Mouse (Mus musculus) hindbrain, embryonic 16.5 days (tissue): ENCODE measurements at regions not wholly inside any gene's neighbourhood (a gene's known extent, or its start where the extent isn't known, plus 50 kb on each side); places are given as distances from the start of the nearest gene placed in this dataset.

ENCODE experiments used
- ATAC-seq: fragments of 200-750 bp; cut with Nextera tagmentation; 2 replicates; pipeline ENCODE4 v1.8.0; 2017; ENCODE audit warnings: moderate TSS enrichment, moderate library complexity
- H3K27ac ChIP-seq: fragments of 300-500 bp; sonication (generic); 2 replicates; pipeline ENCODE4 v1.5.1; 2014; ENCODE audit warnings: low read depth, mild to moderate bottlenecking, control low read depth, low read length, moderate library complexity
- H3K27me3 ChIP-seq: fragments of 300-500 bp; sonication (generic); replicated peaks from 2 replicates; pipeline ENCODE4 v1.6.1; 2014; ENCODE audit warnings: low read length; ENCODE audit not compliant: control insufficient read depth, insufficient read depth
- H3K36me3 ChIP-seq: fragments of 300-500 bp; sonication (generic); 2 replicates; pipeline ENCODE4 v1.6.1; 2014; ENCODE audit warnings: mild to moderate bottlenecking, low read length, moderate library complexity, mixed read lengths; ENCODE audit not compliant: control insufficient read depth, insufficient read depth
- H3K4me1 ChIP-seq: fragments of 300-500 bp; sonication (generic); 2 replicates; pipeline ENCODE4 v1.6.1; 2014; ENCODE audit warnings: low read depth, low read length; ENCODE audit not compliant: control insufficient read depth, insufficient read depth
- H3K4me2 ChIP-seq: fragments of 300-500 bp; sonication (generic); 2 replicates; pipeline ENCODE4 v1.6.1; 2014; ENCODE audit warnings: mild to moderate bottlenecking, low read length, control low read depth, moderate library complexity
- H3K4me3 ChIP-seq: fragments of 300-500 bp; sonication (generic); 2 replicates; pipeline ENCODE4 v1.5.1; 2014; ENCODE audit warnings: mild to moderate bottlenecking, low read length, control low read depth, moderate library complexity
- H3K9ac ChIP-seq: fragments of 300-500 bp; sonication (generic); 2 replicates; pipeline ENCODE4 v1.6.1; 2014; ENCODE audit warnings: low read depth, mild to moderate bottlenecking, control low read depth, low read length, moderate library complexity
- H3K9me3 ChIP-seq: fragments of 300-500 bp; sonication (generic); 2 replicates; pipeline ENCODE4 v1.6.1; 2014; ENCODE audit warnings: mild to moderate bottlenecking, low read length, moderate library complexity; ENCODE audit not compliant: control insufficient read depth
- WGBS: fragments of 180-500 bp; shearing (Covaris S2); extraction: QIAGEN DNeasy Blood & Tissue Kit; methylation state at CpG from one replicate; pipeline ENCODE4 v1.1.7; 2014; 5-methylcytosine and 5-hydroxymethylcytosine counted together

DNA sequence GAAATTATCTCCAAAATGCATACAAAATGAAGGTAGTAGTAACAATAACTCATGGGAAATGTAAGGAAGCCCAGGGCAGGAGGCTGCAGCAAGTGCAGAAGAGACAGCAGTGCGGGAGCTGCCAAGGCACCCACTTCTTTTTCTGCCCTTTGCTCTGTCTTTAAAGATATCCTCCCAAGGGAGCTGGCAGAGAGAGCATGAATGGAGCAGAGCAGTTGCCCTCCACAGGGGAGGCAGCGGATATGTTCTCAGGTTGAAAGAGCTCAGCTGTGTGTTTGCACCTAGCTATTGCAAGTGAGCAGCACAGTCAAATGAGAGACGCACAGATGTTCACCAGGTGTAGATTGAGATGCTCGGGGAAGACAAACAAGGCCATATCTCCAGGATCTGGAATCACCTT is 547.9 kb upstream of the Mgmt start:
- Histone ChIP-seq H3K4me1 (peaks cover 17% of the 10 kb centered on the region), H3K9me3 (no peaks in the 10 kb centered on the region), H3K36me3 (no peaks in the 10 kb centered on the region), H3K4me2 (no peak overlapping the region), H3K27ac (no peak overlapping the region), H3K27me3 (no peaks in the 10 kb centered on the region), H3K4me3 (no peak overlapping the region), H3K9ac (no peak overlapping the region)
- 85% methylated on average over 4 of the region's 4 CpGs for WGBS
- no peak for ATAC-seq

DNA sequence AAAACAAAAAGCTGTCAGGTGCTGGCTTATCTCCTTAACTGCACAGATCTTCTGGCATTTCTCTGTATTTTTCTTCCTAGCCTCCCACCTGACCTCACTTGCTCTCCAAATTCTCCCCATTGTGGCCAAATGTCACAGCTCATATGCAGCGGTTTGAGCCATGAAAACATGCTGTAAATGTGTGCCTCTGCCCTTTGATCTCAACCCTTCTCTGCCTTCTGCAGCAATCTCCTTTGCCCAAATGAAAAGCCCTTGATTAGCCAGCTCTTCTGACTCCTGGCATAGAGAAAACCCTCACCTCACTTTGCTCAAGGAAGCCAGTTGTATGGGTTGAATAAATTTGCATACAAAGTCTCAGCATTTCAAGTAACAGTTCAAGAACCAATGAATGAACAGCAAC is 546.1 kb upstream of the Mgmt start:
- no peaks in the 10 kb centered on the region for H3K9me3 ChIP-seq
- H3K4me2 ChIP-seq, result no peak overlapping the region
- ATAC-seq, result no peak
- H3K27ac ChIP-seq, result no peak overlapping the region
- peaks cover 3% of the 10 kb centered on the region for H3K4me1 ChIP-seq
- no peaks in the 10 kb centered on the region for H3K27me3 ChIP-seq
- H3K4me3 ChIP-seq, result no peak overlapping the region
- H3K9ac ChIP-seq, result no peak overlapping the region
- no peaks in the 10 kb centered on the region for H3K36me3 ChIP-seq
- 21% methylated on average over 1 of the region's 1 CpGs for WGBS

DNA sequence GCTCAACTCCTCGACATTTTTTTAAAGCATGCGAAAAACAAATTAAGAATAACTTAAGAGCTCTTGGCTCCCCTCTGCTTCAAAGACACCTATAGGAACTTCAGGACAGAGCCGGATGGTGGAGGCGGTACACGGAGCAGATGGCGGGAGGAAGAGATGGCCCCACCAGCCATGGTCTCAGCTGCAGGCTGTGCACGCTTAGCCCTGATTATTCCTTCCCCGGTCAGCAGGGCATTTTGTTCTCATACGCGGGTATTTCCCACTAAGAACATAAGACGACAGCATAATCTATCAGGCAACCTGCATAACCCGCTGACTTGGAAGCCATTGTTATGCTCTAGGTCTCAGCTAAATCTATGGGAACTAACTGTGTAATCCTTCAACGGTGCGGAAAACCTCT is 544.8 kb upstream of the Mgmt start:
- Histone ChIP-seq H3K4me1 (no peaks in the 10 kb centered on the region), H3K27ac (no peak overlapping the region), H3K27me3 (no peaks in the 10 kb centered on the region), H3K9ac (no peak overlapping the region), H3K4me3 (no peak overlapping the region), H3K9me3 (no peaks in the 10 kb centered on the region), H3K4me2 (no peak overlapping the region), H3K36me3 (no peaks in the 10 kb centered on the region)
- WGBS, result 76% methylated on average over 14 of the region's 14 CpGs
- no peak for ATAC-seq

DNA sequence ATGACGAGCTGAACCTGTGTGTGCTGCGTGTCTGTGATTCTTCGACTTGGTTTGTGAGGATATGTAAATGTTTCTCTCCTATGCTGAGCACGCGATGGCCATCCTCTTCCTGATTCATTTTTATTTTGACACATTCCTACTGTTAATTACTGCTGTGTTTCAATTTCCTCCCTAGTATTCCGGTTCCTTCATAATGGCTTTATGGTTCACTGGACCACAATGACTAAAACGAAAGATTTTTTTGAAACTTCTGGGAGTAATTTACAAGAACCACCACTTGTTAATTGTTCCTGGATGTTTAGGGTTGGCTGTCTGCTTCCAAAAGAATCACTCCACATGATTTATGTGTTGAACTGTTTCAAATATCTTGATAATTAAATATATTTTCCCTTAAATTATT is 537.4 kb upstream of the Mgmt start:
- H3K4me1 ChIP-seq, result no peaks in the 10 kb centered on the region
- ATAC-seq, result no peak
- H3K27ac ChIP-seq, result no peak overlapping the region
- H3K4me2 ChIP-seq, result no peak overlapping the region
- H3K9ac ChIP-seq, result no peak overlapping the region
- H3K4me3 ChIP-seq, result no peak overlapping the region
- H3K9me3 ChIP-seq, result no peaks in the 10 kb centered on the region
- no peaks in the 10 kb centered on the region for H3K36me3 ChIP-seq
- WGBS, result 47% methylated on average over 7 of the region's 7 CpGs
- no peaks in the 10 kb centered on the region for H3K27me3 ChIP-seq

DNA sequence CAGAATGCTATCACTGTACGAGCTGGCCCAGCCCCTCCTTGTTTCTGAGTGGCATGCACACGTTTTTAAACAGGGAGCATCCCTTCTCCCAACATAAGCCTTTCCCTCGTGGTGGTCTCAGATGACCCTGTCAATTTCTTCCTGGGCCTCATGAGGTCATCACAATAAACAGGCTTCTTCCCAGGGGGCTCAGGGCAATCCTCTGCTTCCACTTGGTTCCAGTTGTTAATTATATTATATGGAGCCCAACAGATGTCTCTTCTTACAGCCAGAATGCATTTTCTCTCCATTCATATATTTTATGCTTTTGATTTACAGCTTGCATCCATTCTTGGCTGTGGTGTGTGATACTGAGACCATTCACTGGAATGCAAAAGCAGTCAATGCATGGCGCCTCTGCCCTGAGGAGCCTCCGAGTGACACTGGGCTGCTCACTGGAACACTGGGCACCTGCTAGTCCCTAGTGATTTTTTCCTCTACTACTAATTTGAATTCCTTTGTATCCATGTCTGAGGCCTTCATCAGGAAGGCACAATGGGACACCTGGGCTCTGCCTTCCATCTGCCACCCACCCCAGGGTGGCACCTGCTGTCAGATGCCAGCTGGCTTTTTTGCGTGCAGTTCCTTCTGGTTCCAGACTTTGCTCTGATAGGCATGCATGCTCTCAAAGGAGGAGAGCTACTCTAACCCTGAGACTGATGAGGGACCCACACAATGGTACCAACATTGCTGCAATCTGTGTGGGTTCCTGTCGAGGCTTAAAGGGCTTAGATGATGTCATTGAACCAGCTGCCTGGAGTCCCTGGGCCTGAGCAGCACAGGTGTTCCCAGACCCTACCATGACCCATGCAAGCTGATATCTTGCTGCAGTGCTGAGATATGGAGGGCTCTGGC is 528.8 kb upstream of the Mgmt start:
- Histone ChIP-seq H3K9me3 (no peaks in the 10 kb centered on the region), H3K27ac (no peak overlapping the region), H3K27me3 (no peaks in the 10 kb centered on the region), H3K4me2 (no peak overlapping the region), H3K36me3 (no peaks in the 10 kb centered on the region), H3K4me1 (0 out of 2 replicates have a peak, but pooled peaks cover 3% of the 10 kb centered on the region), H3K9ac (no peak overlapping the region), H3K4me3 (no peak overlapping the region)
- no peak for ATAC-seq
- 35% methylated on average over 7 of the region's 7 CpGs for WGBS

DNA sequence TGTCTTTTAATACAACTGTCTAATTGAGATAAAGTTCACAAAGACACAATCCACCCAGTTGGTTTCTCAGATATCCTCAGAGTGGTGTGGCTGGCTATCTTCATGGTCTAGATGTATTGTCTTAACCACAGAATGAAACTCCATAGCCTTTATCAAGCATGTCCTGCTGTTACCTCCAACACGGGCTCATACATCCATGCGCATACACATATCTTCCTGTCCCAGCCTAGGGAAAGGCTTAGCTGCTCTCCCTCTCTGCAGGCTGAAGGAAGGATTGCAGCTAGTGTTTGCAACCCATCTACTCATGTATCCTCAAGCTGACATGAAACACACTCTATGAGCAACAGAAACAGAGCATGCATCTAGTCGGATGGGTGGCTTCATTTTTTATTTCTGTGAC is 517.2 kb upstream of the Mgmt start:
- Histone ChIP-seq H3K9me3 (no peaks in the 10 kb centered on the region), H3K4me3 (no peak overlapping the region), H3K4me2 (no peak overlapping the region), H3K27ac (no peak overlapping the region), H3K27me3 (no peaks in the 10 kb centered on the region), H3K36me3 (no peaks in the 10 kb centered on the region), H3K4me1 (peaks cover 2% of the 10 kb centered on the region; the same call in 1 of the 2 replicates), H3K9ac (no peak overlapping the region)
- no peak for ATAC-seq
- WGBS, result 80% methylated on average over 3 of the region's 3 CpGs

DNA sequence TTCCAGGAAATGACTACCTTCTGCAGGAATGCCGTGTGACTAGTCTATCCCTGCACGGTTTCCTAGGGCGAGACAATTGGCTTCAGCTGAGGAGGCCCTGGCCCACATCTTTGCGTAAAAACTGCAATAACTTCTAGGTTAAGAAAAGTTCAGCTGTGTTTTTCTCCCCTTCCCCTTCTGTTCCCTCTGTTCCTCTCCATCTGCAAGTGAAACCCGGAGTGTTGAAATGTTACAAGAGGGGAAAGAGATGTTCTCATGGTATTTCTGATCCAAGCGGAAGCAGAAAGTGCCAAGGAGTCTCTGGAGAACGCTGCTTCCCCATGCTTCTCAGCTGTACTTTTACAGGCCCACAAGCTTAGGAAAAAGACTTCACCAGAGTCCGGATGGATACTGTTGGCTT is 516.7 kb upstream of the Mgmt start:
- Histone ChIP-seq H3K27ac (no peak overlapping the region), H3K4me2 (no peak overlapping the region), H3K9me3 (no peaks in the 10 kb centered on the region), H3K4me3 (no peak overlapping the region), H3K27me3 (no peaks in the 10 kb centered on the region), H3K4me1 (peaks cover 2% of the 10 kb centered on the region; the same call in 1 of the 2 replicates), H3K36me3 (no peaks in the 10 kb centered on the region), H3K9ac (no peak overlapping the region)
- ATAC-seq, result no peak
- WGBS, result 86% methylated on average over 8 of the region's 8 CpGs

DNA sequence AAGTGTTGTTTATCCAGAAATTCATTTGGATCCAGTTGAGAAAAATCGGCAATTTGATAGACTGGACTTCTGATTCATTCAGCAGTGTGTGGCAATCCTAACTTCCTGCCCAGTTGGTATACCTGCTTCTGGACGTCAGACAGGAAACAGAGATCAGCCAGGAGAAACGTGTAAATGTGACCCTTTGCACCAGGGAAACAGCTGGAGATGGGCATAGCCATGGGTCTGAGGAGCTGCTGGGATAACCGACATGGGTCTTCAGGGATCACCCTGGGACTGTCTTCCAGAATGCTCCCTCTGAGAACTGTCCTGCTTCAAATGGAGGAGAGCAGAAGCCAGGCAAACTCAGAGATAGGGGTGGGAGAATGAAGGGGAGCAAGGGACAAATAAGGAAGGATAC is 516.1 kb upstream of the Mgmt start:
- ATAC-seq, result no peak
- WGBS, result 69% methylated on average over 4 of the region's 4 CpGs
- no peak overlapping the region for H3K27ac ChIP-seq
- H3K36me3 ChIP-seq, result no peaks in the 10 kb centered on the region
- no peak overlapping the region for H3K4me3 ChIP-seq
- no peaks in the 10 kb centered on the region for H3K27me3 ChIP-seq
- H3K4me2 ChIP-seq, result no peak overlapping the region
- H3K9me3 ChIP-seq, result no peaks in the 10 kb centered on the region
- H3K4me1 ChIP-seq, result peaks cover 2% of the 10 kb centered on the region; the same call in 1 of the 2 replicates
- no peak overlapping the region for H3K9ac ChIP-seq

DNA sequence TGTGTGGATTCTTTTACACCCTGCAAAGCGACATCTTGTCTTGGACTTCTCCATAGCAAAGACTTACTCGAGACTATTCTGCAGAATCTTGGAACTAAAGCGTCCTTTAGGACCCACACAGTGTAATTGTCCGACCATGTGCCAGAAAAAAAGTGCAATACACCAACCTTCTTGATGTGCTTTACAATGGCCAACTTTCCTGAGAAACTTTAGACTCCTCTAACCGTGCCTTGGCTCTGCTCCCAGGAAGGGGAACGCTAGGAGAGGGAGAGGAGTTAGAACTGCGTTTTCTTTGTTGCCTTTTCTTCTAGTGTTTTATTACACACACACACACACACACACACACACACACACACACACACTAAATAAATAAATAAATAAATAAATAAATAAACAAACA is 515.1 kb upstream of the Mgmt start:
- WGBS, result 59% methylated on average over 7 of the region's 7 CpGs
- H3K27ac ChIP-seq, result no peak overlapping the region
- H3K4me3 ChIP-seq, result no peak overlapping the region
- no peak for ATAC-seq
- no peaks in the 10 kb centered on the region for H3K36me3 ChIP-seq
- H3K4me2 ChIP-seq, result no peak overlapping the region
- no peaks in the 10 kb centered on the region for H3K9me3 ChIP-seq
- H3K9ac ChIP-seq, result no peak overlapping the region
- peaks cover 2% of the 10 kb centered on the region; the same call in 1 of the 2 replicates for H3K4me1 ChIP-seq
- no peaks in the 10 kb centered on the region for H3K27me3 ChIP-seq
